Mouse (Mus musculus) frontal cortex, postnatal 10 days (tissue): ENCODE data around the gene Gse1.

ENCODE experiments used
- DNase-seq, 2 experiments: peaks; one replicate each; pipeline ENCODE4 v3.0.0; 2022; ENCODE audit warnings: low spot score in 2 of 2, mixed read lengths in 1 of 2

Gse1 gene

GRCm38 (mm10) chr8:120610824-120611223 is 382.6 kb downstream of the Gse1 start:
- DNase-seq: no peak

DNA sequence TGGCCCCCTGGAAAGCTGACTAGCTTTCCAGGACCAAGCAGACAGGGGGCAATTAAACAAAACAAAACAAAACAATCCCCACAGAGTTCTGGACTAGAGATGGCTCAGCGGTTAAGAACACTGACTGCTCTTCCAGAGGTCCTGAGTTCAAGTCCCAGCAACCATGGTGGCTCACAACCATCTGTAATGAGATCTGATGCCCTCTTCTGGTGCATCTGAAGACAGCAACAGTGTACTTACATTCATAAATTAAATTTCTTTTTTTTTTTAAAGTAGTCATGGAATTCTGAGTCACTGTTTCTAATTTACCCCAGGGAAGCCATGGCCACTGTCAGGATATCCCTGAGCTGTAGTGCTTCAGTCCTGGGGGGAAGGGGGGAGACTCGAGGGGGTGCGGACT is 386.2 kb downstream of the Gse1 start:
- DNase-seq: no peak

GRCm38 (mm10) chr8:120616663-120617626 is 388.7 kb downstream of the Gse1 start:
- DNase-seq: no peak

DNA sequence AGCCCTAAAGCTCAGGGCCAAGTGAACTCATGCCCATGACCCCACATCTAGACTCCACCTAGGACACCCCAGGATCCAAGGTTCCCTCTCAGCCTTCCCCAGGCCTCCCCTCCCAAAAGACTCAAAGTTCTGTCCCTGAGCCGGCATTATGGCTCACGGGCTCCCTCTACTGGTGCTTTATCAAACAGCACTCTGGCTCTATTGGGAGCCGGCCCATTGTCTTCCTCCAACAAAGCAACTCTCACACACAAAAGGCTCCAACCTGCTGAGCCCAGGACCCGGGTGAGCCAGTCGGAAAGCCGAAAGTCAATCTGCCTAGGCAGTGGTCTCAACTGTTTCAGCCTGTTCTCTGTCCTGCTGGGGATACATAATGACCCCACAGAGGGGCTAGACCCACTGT is 389.9 kb downstream of the Gse1 start:
- peak in 1 of 2 experiments; percentile 64 for DNase-seq

GRCm38 (mm10) chr8:120619235-120620180 is 391.3 kb downstream of the Gse1 start:
- peak in 1 of 2 experiments; percentile 48 for DNase-seq

DNA sequence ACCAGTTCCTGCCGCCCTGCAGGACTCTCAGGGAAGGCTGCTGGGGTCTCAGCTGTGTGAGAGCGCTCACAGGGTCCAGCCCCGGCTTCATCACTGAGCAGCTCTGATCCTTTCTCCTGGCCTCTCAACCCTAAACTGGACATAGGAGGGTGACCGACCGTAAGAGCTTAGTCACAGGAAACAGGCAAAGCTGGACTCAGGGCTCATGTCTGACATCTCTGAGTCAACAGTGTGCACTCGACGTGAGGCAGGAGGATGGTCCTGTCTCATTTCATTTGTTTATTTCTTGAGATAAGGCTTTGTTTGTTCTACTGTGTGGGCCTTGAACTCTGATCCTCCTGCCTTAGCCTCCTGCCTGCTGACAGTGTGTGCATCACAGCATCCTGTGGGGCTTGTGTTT is 392.2 kb downstream of the Gse1 start:
- no peak for DNase-seq

GRCm38 (mm10) chr8:120622161-120622560 is 393.9 kb downstream of the Gse1 start:
- DNase-seq: no peak

GRCm38 (mm10) chr8:120623608-120624007 is 395.4 kb downstream of the Gse1 start:
- DNase-seq: no peak

DNA sequence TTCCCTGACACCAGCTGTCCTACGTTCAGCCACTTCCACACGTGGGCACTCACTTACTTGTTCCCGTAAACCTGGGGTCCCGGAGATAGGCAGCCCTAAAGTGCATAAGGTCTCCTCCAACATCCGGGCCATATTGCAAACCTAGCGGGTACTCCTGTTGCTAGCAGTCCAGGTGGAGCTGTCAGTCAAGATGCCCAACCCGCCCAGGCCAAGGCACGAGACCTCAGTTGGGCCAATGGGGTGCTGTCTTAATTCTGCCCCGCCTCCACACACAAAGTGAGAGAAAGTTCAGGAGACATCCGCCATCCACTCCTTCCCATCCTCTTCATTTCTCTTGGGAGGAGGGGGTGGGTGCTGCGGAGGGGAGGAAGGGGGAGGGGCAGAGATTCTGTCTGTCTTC is 398.2 kb downstream of the Gse1 start:
- no peak for DNase-seq

GRCm38 (mm10) chr8:120627298-120627697 is 399.0 kb downstream of the Gse1 start:
- no peak for DNase-seq

DNA sequence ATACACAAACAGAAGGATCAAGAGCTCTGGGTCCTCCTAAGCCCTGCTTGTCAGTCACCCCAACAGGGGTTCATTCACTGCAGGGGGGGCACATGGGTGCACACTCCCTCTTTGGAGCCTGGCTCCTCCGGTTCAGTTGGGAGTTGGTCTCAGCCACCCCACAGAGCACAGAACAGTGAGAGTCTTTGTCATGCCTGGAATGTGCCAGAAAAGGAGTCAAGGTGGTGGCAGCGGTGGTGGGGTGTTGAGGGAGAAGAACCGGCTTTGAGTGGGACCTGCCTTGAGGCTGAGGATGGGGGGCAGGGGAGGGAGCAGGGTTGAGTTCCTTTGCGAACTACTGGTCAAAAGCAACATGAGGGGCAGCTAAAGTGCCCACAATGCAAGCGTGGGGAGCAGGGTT is 401.8 kb downstream of the Gse1 start:
- DNase-seq: no peak

DNA sequence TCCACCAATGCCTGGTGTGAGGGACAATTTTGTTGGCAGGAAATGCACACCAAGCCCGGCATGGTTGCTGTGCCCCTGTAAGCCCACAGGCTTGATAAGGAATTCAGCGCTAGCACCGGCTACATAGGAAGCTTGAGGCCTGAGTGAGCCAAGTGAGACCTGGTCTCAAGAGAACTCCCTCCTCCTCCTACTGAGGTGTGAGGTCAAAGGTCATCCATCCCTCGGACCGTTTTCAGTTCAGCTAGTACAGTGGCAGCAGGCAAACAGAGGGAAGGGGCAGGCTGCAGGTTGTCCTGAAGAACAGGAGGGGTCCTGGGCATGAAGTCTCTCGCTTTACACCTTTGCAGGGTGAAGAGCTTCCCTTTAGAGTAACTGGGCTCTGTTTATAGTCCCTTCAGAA is 402.6 kb downstream of the Gse1 start:
- no peak for DNase-seq
